Mouse (Mus musculus) frontal cortex, postnatal 36 days (tissue): Measurements from ENCODE around the gene Gnao1.
A peak's percentile ranks its signal among the peaks of the same experiment; 100 is the strongest.

ENCODE experiments used
- DNase-seq, 2 experiments: peaks; one replicate each; pipeline ENCODE4 v3.0.0; 2022; ENCODE audit warnings: low spot score in 2 of 2

Gnao1 gene

DNA sequence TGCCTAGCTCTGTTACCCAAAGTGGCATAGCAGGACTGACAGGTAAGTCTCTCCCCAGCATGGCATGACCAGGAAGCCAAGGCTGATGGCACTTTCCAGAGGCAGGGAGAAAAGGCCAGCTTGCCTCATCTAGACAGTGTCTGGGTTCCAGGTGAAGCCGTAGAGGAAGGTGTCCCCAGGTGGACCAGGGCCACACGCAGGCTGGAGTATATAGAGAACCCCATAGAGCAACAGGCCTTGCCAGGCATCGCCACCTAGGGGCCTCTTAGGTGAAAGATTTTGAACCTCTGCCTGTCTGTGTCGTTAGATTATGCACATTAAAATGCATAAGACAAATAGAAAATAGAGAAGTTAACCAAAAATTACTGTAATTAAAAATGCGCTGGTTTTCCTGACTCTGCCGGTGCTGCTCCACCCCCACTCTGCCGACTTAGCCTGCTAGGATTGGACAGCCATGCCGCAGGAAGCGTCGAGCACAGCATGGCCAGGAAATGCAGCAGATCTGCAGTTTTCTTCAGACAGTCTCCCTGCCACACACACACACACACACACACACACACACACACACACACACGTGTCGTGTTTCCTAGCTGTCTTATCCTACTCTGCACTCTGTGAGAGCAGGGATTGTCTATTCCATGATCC is 34.2 kb downstream of the Gnao1 start:
- DNase-seq: no peak

DNA sequence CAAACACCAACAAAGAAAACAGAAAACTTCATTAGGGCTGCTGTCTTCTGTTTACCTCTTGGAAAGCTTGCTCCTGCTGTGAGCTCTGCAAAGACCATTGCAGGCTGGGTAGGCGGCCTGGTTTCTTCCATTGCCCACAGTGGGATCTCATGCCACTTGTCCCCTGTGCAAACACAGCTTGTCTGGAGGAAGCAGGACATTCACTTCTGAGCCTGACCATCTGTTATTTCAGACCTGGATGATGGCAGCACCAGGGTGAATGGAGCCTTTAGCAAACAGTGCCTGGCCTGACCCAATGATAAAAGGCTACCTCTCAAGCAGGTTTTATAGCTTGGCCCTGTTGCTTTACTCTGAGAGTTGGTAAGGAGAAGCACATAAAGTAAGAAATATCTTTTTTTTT is 35.4 kb downstream of the Gnao1 start:
- DNase-seq: no peak

GRCm38 (mm10) chr8:93852087-93852645 is 42.4 kb downstream of the Gnao1 start:
- no peak for DNase-seq

DNA sequence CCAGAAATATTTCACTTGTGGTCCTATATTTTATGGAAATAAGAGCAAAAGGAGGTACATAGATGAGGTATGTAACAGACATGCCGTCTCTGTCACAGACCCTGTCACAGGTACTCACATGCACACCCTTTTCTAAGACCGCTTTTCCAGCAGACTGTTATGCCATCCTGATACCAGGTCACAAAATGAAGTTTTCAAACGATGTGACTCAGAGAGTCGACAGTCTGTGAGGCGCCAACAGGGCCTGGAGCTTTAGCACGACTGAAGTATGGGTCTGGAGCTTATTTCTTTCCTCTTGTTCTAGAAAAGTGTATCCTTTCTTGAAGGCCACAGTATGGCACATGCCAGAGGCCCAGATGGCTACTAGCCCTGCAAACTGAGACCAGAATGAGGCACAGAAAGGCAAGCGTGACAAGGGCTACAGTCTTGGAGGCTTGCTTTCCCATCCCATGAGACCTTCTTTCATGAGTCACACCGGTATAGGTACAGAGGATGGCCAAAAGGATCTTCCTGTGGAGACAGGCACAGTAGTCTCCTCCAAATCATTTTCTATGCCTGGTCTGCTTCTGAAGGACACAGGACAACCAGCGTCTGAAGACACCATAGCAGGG is 43.2 kb downstream of the Gnao1 start:
- no peak for DNase-seq

- no peak for DNase-seq
Observed at GRCm38 (mm10) chr8:93854676-93855075, 44.9 kb downstream of the Gnao1 start.

GRCm38 (mm10) chr8:93855272-93855671 is 45.5 kb downstream of the Gnao1 start:
- no peak for DNase-seq

GRCm38 (mm10) chr8:93857144-93857543 is 47.4 kb downstream of the Gnao1 start:
- DNase-seq: no peak

DNA sequence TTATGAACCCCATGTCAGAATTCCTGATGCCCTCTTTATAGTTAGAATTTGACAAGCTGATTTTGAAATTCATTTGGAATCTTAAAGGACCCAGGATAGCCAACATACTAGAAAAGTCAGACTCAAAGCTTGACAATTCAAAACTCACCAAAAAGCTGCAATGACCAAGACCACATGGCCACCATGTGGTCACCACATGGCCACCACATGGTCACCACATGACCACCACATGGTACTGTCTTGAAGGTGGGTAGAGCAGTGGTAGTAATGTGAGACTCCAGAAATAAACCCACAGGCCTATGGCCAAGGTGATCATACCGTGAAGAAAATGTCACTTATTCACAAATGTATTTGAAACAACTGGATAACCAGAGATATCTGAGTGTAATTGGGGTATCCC is 48.5 kb downstream of the Gnao1 start:
- DNase-seq: no peak

DNA sequence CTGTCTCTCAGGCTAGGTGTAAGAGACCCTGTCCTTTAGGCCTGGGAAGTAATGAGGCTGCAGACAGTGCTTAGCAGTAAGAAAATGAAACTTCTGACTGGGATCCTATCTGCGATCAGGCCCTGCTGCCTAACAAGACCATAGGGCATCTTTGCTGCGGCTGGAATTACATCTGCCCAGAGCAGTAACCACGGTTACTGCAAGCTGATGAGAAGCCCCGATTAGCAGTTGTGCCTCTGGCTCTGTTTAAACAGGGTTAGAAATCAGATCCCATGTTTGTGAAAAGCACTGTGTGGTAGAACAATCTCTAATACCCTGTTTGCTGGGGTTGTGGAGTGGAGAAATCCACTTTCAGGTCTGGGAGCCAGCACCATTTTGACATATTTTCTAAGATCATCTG is 50.3 kb downstream of the Gnao1 start:
- no peak for DNase-seq

- DNase-seq: no peak
Observed at GRCm38 (mm10) chr8:93864064-93864463, 54.3 kb downstream of the Gnao1 start.

DNA sequence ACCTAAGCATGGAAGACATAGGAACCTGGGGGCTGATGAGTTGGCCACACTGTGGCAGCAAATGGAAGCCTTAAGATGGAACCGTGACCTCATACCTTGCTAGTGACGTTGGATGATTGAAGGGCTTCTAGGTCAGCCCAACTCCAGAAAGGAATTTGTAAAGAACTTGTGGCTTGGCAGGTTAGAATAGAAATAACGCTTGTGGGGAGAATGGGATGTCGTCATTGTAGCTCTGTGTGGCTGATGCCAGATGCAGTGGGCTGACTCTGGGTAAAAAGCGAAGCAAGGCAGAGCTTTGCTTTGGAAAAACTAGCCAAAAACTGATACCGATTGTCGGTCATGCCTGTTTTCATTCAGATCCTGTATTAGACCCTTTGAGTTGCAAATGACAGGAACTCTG is 56.5 kb downstream of the Gnao1 start:
- DNase-seq: no peak

- no peak for DNase-seq
Observed at GRCm38 (mm10) chr8:93868486-93869221, 58.9 kb downstream of the Gnao1 start.

DNA sequence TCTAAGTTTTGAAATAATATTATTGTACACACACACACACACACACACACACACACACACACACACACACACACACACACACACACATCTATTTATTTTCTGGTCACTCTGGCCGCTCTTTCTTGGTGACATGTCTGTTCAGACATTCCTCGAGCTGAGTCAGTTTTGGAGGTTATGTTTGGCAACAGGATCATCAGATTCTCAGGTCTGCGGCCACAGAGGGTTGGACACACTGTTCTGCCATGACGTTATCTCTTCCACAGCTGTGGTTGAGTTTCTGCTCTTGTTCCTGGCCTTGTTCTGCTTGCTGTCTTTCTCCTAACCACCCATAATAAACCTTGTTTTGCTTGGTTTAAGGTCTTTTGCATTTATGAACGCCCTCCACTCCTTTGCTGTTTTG is 61.5 kb downstream of the Gnao1 start:
- no peak for DNase-seq

DNA sequence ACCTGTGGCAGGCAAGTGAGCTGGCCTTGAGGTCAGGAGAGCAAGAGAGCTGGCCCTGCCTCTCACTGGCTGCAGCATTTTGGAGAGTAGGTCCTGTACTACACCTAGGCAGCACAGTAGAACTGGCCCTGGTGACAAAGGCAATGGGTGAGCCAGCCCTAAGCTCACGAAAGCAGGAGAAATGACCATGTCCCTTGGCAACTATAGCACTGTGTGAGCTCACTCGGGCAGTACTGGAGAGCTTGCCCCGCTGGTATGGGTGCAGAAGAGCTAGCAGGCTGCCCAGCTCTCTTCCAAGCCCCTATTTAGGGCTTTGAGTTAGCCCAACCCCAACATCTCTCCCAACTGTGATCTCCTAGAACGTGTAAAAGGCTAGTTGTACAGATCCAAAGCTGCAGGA is 68.6 kb downstream of the Gnao1 start:
- no peak for DNase-seq

- DNase-seq: peak in 1 of 2 experiments; percentile 43
Observed at GRCm38 (mm10) chr8:93879966-93880365, 70.2 kb downstream of the Gnao1 start.

DNA sequence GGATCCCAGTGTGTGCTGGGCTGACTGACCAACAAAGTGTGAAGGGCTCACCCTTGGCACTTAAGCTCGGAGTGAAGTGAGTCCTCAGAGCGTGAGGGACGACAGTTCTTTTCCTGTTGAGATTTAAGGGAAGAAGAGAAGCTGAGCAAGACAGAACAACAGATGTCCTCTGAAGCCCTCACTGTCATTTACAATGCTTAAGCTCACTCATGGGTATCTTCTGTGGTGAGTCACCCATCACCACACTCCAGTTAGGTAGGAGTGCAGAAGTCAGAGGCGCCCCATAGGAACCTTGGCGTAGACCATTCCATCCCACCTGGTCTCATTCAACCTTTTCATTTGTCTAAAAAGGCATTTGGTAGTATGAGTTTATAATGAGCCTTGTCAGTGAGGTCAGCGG is 71.6 kb downstream of the Gnao1 start:
- no peak for DNase-seq

DNA sequence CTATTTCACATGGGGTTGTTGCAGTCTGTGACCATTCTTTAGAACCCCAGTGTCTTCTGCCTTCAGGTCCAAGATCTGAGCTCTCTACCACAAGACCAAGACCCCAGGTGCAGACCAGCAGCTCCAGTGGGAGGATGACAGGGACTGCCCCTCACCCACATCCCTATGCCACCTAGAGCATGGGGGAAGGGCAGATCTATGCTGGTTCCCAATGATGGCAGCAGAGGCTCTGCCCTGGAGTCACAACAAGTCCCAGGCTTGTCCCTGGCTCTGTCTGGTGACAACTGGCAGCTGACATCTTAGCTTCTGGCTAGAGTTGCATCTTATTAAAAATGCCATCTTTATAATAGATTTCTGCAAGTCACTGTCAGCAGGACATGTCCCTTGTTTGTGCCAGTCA is 73.5 kb downstream of the Gnao1 start:
- DNase-seq: no peak

GRCm38 (mm10) chr8:93883771-93884170 is 74.0 kb downstream of the Gnao1 start:
- no peak for DNase-seq

- peak; percentile 75 to 77 for DNase-seq
Observed at GRCm38 (mm10) chr8:93884316-93884715, 74.5 kb downstream of the Gnao1 start.

DNA sequence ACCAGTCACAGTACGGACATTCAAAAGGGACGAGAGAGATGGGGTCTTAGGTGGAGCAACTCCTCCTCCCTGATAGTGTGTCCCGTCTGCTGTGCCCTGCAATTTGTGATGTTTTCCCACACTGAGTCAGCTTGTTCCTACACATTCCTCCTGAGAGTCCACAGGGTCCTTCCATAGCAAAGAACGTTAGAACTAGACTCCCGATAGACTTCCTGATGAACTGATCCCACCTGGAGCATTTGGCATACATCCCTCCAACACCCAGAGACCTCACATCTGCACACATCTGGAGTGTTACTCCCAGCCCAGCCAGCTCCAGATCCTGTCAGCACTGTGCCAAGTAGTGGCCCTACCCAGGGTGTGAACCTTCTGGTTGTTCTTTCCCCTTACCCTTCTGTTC is 76.4 kb downstream of the Gnao1 start:
- no peak for DNase-seq

- no peak for DNase-seq
Observed at GRCm38 (mm10) chr8:93888150-93888676, 78.4 kb downstream of the Gnao1 start.

DNA sequence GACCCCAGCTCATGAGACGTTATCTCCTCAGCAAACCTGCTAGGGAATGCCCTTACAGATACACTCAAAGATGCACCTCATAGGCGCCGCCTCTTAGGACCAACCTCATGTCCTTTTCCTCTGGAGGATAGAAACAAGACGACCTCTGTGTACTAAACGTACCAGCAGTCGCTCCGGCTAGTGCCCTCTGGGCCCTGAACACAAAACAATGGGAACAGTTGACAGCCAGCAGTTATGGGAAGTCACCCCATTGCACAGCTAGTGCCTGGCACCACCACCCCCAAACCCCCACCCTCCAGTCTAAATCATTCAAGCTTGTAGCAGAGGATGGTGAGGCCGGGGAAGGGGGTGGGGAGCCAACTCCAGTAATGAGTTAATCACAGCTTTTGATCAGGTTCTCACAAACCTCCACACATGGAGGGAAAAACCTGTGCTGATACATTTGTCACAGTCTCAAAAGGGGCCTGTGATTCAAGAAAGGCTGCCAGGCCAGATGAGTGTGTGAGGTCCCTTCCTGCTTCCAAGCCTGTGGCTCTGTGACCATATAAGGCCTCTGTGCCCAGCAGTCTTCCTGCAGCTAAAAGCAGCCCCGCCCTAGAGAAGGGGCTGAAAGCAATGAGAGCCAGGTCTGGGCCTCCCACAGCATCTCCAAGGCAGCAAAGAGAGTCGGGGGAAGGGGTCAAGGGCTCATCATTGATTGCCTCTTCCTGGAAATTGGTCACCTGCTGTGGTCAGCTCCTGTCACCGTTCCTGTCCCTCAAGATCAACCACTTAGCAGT is 79.1 kb downstream of the Gnao1 start:
- DNase-seq: no peak
